Mouse (Mus musculus) mature B cell (primary cell): ENCODE data around the gene Rad51b.

ENCODE experiments used
- in situ Hi-C: fragments of 300-500 bp; cut with MboI; formaldehyde crosslinking; loops from 2 replicates; pipeline ENCODE4 v1.14.3; 2019

The Rad51b gene

GRCm38 (mm10) chr12:79577525-79577924 lies 280.4 kb downstream of the Rad51b start:
- in situ Hi-C loops = no loop called here

DNA sequence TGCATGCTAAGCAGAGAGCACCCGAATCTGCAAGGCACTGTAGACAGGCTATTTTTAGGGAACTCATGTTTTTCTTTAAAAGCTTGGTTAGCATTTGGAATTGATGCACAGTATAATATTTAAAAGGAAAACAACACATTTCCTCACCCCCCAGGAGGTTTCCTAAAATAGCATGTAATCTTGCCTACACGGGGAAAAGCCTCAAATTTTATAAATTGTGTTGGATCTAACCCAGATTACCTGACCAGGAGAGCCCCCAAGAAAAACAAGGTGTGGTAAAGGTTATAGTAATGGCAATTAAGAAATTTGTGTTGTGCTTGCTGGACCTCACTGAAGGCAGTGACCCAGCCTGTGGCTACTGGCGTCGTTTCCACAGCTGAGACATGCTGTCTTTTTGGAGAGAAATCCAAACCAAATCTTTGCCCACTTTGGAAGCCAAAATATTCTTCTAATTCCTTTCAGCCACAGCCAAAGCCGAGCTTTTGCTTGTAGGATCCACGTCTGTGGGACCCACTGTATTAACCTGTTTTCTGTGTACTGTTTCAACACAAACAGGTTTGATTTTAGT lies 282.0 kb downstream of the Rad51b start:
- in situ Hi-C loops = no loop called here

- in situ Hi-C loops = no loop called here
Observed at GRCm38 (mm10) chr12:79579837-79580236, 282.8 kb downstream of the Rad51b start.

GRCm38 (mm10) chr12:79584556-79585307 lies 287.6 kb downstream of the Rad51b start:
- in situ Hi-C loops = no loop called here

GRCm38 (mm10) chr12:79585336-79585735 lies 288.3 kb downstream of the Rad51b start:
- in situ Hi-C loops = no loop called here

GRCm38 (mm10) chr12:79588831-79589230 lies 291.7 kb downstream of the Rad51b start:
- in situ Hi-C loops = no loop called here

DNA sequence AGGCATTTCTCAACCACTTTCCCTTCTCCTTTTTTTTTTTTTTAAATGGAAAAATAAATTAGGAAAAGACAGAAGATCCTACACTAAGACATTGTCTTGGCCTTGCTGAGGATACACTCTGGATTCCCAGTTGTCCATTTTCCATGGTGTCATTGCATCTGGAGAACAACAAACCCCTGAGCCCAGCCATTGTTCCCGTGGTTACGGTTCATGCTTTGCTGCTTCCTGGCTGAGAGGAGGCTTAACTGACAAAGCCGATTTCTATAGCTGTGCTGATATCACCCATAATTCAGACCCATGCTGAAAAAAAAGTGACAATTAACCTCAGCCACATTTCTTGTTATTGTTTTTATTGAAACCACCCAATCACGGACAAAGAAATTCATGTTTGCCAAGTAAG lies 295.1 kb downstream of the Rad51b start:
- in situ Hi-C loops = no loop called here

DNA sequence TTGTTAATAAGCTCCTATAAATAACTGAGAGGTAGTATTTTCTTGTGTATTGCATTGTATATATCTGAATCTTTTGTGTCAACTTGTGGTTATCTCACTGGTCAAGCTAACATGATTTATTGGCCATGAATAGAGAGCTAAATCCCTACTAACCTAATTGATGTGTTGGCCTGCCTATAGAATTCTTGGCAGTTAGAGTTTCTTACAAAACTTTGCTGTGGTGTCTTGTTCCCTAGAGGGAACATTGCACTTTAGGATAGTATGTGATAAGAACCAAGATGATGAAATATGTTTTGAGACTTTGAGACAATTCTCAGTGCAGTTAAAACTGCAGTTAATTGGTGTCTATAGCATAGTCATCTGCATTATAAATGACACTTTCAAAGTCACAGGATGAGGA lies 299.8 kb downstream of the Rad51b start:
- in situ Hi-C loops = no loop called here

DNA sequence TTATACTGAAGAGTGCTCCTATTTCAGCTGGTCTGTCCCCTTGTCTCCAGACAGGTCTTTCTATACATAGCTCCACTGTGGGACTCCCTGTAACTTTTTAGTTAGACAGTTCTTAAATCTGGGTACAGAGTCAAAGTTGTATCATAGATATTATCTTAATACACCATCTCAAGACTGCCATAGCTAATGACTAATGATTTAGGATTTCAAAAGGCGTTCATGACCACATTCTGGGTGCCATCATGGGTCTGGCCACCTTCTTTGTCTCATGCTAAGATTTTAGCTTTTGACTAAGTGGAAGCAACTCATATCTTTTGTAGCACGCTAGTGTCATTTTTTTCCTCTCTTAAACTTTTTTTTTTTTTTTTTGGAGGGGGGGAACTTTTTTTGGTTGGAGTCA lies 300.3 kb downstream of the Rad51b start:
- in situ Hi-C loops = no loop called here

GRCm38 (mm10) chr12:79597786-79598185 lies 300.7 kb downstream of the Rad51b start:
- in situ Hi-C loops = no loop called here

DNA sequence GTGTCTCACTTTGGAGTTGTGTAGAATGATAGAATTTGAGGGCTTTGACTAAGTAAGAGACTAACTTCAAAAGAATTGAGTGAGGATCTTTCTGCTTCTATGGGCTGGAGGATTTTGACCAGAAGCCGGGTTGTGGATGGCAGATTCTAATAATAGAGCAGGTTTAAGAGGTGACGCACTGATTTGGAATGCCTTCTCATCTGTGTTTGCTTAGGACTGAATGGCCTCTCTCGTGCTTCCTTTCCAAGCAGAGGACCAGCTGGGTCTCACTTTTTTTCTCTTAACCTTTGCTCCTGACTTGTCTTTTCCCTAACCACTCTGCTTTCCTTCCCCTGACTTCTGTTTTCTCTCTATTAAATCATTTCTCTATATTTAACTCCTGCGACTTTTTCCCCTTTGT lies 301.4 kb downstream of the Rad51b start:
- in situ Hi-C loops = no loop called here

DNA sequence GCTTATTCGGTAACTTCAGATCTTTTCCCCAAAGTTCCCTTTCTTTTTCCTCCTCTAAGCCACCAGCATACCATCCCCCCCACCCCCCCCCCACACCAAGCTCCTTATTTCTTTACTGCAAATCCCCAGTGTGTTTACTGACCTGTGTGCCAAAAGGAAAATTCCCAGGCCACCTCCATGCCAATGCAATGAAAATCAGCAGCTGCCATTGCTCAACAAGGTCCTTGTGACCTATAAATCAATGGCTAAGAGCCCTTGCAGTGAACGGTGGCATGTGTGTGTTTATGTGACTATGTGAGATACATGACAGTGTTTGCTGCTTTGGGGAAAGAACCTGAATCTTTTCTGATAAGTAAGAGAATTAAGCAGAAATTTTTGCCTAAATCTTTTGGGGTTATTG lies 301.8 kb downstream of the Rad51b start:
- in situ Hi-C loops = no loop called here

GRCm38 (mm10) chr12:79600149-79600769 lies 303.2 kb downstream of the Rad51b start:
- in situ Hi-C loops = no loop called here

- in situ Hi-C loops = no loop called here
Observed at GRCm38 (mm10) chr12:79602641-79603040, 305.6 kb downstream of the Rad51b start.

GRCm38 (mm10) chr12:79604850-79605249 lies 307.8 kb downstream of the Rad51b start:
- in situ Hi-C loops = no loop called here

DNA sequence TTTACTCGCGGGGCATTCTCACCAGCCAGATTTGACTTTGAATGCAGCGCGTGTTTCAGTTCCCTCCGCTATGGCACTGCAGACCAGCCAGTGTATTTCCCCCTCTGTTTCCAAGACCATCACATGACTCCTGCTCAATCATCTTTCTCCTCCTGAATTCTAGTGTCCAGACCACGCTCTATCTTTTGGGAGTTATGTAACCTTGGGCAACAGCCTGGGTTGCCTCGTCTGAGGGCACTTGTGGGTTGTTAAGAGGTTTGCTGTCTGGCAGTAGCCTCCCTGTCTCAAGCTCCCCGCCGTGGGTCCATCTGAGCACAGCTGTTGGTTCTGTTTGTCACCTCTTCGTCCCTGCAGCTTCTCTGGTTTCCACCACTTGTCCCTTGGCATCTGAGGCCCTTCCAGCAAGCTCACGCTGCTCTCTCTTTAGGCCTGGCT lies 309.1 kb downstream of the Rad51b start:
- in situ Hi-C loops = no loop called here

GRCm38 (mm10) chr12:79609399-79610010 lies 312.4 kb downstream of the Rad51b start:
- in situ Hi-C loops = loop anchor here (10.0 kb wide), 1 partner anchor 525 kb away; no protein-coding TSS in a partner anchor

GRCm38 (mm10) chr12:79610511-79611103 lies 313.5 kb downstream of the Rad51b start:
- in situ Hi-C loops = loop anchor here (10.0 kb wide), 1 partner anchor 524 kb away; no protein-coding TSS in a partner anchor

DNA sequence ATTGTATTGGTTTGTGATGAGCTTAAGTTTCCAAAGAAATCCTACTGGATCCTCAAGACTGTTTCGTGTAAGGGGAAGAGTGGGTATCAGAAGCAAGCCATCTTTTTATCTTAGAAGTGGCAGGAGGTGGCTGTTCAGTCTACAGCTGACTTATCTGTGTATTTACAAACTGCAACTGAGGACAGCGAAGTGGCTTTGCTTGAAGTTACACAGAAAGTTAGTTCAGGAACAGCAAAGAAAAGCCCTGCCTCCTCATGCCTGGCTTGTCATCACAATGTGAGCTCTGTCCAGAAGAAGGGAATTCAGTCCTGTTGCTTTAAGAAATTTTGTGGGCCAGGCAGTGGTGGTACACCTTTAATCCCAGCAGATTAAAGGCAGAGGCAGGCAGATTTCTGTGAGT lies 314.6 kb downstream of the Rad51b start:
- in situ Hi-C loops = loop anchor here (10.0 kb wide), 1 partner anchor 523 kb away; no protein-coding TSS in a partner anchor

DNA sequence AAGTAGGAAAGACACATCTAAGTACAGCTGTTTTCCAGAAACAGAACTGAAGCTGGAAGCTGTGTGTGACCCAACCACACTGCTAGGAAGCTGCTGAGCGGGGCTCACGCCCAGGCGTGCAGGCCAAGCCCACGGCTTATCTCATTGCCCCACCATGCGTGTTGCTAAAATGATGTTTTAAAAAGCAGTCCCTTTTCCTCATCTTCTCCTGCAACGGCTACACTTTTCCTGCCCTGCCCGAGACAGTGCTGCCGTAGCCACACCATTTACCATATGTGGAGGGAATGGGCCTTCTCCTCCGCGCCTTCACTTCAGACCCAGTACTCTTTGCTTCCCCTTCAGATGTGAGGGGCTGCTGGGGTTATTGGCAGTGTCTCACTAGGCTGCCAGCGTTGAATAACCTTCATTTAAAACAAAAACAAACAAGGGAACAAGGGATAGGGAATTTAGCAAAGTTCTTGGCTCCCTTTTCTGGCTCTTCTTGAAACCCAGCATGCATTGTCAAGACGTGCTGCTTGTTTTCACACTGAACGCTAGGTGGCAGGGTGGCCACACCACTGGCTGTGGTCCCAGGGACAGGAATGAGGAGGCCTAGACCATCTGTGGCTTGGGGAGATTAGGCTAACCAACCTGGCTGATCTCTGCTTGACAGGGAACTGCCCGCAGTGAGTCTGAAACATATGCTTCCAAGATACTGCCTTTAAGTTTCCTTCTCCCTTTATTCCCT lies 315.4 kb downstream of the Rad51b start:
- in situ Hi-C loops = loop anchor here (10.0 kb wide), 1 partner anchor 522 kb away; no protein-coding TSS in a partner anchor

DNA sequence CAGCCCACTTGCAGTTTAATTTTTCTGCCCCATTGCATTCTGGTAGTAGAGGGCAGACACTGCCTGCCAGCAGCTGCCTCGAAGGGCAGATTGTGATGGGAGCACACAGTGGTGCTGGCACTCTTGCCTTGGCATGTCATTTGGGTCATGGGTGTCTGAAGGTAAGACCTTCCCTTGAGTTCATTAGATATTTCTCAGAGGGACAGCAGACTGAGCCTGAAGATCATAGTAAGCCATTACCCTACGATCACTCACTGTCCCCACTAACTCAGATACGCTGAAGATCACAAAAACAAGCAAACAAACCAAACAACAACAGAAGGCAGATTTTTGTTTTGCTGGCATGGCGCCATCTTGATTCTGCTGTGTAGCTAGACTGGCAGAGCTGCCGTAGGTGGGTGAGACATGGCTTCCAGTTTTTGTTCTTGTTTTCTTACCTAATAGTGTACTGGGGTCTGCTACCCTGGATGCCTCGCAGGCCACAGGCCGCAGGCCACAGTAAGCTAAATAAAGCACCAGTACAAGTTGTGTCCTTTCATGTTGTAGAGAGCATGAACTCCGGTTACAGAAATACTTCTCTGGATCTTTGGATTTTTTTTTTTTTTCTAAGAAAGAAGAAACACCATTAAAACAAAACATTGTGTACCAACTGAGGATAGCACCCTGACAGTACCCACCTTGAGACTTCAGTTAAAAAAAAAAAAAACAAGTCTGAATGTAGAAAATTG lies 316.1 kb downstream of the Rad51b start:
- in situ Hi-C loops = loop anchor here (10.0 kb wide), 1 partner anchor 522 kb away; no protein-coding TSS in a partner anchor
